Mouse (Mus musculus) testis, adult 2 months (tissue): Measurements from ENCODE around the gene Col4a1.

Experiments
- CTCF ChIP-seq: fragments of 200-500 bp; IDR thresholded peaks from 2 replicates; pipeline ENCODE4 v1.5.1; 2012; ENCODE audit warnings: low read depth, mild to moderate bottlenecking, inconsistent platforms, low read length, moderate library complexity; ENCODE audit not compliant: control insufficient read depth, insufficient read depth, insufficient replicate concordance
- POLR2A ChIP-seq: fragments of 200-500 bp; IDR thresholded peaks from 2 replicates; pipeline ENCODE4 v1.6.1; 2012; ENCODE audit warnings: low read depth, mild to moderate bottlenecking, inconsistent platforms, low read length, moderate library complexity; ENCODE audit not compliant: control insufficient read depth

- no peak for TF ChIP-seq CTCF
- TF ChIP-seq POLR2A: no peak
Measured at GRCm38 (mm10) chr8:11252235-11252774, 60.3 kb downstream of the Col4a1 start.
